Mouse (Mus musculus) CD4-positive, CD25-positive, alpha-beta regulatory T cell, adult 2 months (primary cell): Measurements from ENCODE around the gene Cilp2.
A peak's percentile ranks its signal among the peaks of the same experiment; 100 is the strongest.

Experiments used
- DNase-seq: peaks from one replicate; pipeline ENCODE4 v3.0.0-alpha.2; 2012; ENCODE audit warnings: low read depth, low spot score

The Cilp2 gene

GRCm38 (mm10) chr8:69887289-69888243 is at the start of gene Cilp2:
Cilp2 (minus strand) TSS chr8:69887687.
- DNase-seq = peak; percentile 65

- DNase-seq = no peak
Observed at GRCm38 (mm10) chr8:69936050-69936794, 48.7 kb upstream of the Cilp2 start.

- DNase-seq = no peak
Observed at GRCm38 (mm10) chr8:69935431-69935830, 47.9 kb upstream of the Cilp2 start.

DNA sequence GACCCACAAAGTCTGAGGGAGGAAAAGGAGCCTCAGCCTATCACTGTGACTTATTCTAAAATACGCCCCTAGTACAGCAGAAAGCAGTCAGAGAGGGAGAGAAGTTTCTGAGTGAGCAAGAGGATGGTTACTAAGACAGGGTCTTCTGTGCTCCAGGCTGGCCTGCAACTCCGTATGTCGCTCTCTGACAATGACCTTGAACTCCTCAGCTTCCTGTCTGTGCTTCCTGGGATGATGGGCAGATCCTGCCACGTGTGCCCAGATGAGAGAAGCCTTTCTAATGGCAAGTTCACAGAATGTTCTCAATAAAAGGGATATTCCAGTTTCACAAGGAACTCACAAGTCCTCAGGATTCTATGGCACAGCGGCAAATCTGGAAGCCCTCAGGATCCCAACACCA is 47.1 kb upstream of the Cilp2 start:
- no peak for DNase-seq

- peak; percentile 46 for DNase-seq
Observed at GRCm38 (mm10) chr8:69933811-69934210, 46.3 kb upstream of the Cilp2 start.

DNA sequence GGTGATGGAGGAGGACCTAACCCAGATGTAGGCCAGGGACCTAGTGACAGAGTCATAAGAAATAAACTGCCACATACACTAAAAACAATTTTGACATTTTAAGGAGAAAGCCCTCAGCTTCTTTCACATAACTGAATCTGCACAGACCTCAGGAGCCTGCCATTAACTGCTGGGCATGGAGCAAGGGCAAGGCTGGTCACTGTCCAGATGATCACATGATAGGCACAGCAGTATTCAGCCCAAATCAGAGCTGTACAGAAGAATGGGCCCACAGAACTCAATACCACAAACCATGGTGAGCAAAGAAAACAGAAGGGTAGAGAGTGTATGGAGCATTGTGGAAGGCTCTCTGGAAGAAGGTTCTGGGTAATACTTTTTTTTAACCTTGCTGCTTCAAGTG is 39.4 kb upstream of the Cilp2 start:
- no peak for DNase-seq

- no peak for DNase-seq
Observed at GRCm38 (mm10) chr8:69923986-69924385, 36.5 kb upstream of the Cilp2 start.

GRCm38 (mm10) chr8:69921141-69921540 is 33.7 kb upstream of the Cilp2 start:
- DNase-seq = peak; percentile 22

GRCm38 (mm10) chr8:69919876-69920662 is 32.6 kb upstream of the Cilp2 start:
- DNase-seq = peak; percentile 95

- peak; percentile 94 for DNase-seq
Observed at GRCm38 (mm10) chr8:69919010-69919409, 31.5 kb upstream of the Cilp2 start.

GRCm38 (mm10) chr8:69918506-69918905 is 31.0 kb upstream of the Cilp2 start:
- peak; percentile 41 for DNase-seq

GRCm38 (mm10) chr8:69915748-69916147 is 28.3 kb upstream of the Cilp2 start:
- no peak for DNase-seq

DNA sequence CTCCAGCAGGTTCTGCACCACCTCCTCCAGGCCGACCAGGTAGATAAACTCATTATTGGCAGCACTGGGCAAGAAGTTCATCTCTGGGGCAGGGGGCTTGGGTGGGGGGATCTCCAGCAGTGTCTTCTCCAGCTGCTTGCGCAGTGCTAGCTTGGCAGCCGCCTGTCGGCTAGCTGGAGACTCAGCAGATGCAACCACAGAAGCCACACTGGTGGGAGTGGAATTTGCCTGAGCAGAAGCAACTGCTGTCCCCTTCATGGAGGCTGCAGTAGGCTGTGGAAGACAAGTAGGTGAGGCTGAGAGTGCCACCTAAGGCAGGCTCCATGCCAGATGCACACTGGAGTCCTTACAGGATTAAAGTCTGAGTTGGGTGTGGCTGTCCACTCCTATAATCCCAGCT is 27.0 kb upstream of the Cilp2 start:
- no peak for DNase-seq

GRCm38 (mm10) chr8:69912478-69913074 is 25.1 kb upstream of the Cilp2 start:
- DNase-seq = no peak

DNA sequence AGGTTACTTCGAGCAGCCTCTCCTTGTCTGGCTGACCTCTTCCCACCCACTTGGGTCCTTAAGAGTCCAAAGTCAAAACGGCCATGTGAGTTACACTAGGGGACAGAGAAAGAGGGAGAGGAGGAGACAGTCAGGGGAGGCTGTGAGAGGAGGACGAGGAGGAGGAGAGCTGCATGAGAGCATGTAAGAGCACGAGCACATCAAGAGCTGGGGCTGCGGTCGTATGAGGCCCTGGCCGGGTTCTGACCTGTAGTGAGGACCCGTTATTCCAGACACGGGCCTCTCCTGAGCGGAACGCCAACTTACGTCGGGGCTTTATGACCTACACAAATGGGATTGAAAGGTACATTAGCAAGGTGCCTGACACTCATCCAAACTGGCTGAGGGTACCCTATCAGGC is 24.4 kb upstream of the Cilp2 start:
- DNase-seq = no peak

GRCm38 (mm10) chr8:69907106-69907505 is 19.6 kb upstream of the Cilp2 start:
- DNase-seq = no peak

- no peak for DNase-seq
Observed at GRCm38 (mm10) chr8:69906260-69906659, 18.8 kb upstream of the Cilp2 start.

DNA sequence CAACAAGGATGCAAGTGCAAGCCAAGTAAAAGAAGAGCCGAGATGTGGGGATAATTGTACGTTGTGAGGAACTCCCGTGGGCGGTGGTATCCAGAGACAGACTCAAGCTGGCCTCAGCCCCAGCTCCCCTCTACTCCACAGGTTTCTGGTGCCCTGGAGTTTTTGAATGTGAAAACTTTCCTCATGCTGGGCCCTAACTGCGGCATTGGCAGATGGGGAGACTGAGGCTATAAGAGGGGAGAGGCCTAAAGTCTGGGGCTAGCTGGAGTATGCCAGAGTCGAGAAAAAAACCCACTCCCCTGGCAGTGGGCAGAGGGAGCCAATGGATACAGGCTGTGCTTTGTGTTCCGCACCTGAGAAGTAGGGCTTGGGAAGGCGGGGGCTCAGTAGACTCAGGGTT is 16.6 kb upstream of the Cilp2 start:
- no peak for DNase-seq

DNA sequence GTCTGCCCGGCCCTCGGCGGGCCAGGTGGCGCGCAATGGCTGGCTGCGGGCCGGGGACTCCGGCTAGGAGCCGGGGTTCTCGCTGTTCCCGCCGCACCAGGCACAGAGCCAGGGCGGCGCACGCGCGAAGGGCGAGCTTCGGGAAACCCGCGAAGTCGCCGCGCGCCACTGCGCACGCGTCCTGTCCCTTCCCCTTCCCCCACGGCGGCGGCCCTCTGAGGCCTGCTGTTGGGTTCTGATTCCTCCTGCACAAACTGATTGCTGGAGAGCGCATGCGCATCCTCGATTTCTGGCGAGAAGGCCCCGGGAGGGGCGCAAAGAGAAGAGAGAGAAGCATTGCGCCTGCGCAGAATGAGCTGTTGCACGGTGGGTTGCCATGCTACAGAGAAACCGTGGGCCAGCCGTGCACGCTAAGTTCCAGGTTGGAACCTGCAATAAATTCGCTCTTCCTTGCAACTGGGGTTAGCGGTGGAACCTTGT is 15.6 kb upstream of the Cilp2 start:
- DNase-seq = peak; percentile 99

DNA sequence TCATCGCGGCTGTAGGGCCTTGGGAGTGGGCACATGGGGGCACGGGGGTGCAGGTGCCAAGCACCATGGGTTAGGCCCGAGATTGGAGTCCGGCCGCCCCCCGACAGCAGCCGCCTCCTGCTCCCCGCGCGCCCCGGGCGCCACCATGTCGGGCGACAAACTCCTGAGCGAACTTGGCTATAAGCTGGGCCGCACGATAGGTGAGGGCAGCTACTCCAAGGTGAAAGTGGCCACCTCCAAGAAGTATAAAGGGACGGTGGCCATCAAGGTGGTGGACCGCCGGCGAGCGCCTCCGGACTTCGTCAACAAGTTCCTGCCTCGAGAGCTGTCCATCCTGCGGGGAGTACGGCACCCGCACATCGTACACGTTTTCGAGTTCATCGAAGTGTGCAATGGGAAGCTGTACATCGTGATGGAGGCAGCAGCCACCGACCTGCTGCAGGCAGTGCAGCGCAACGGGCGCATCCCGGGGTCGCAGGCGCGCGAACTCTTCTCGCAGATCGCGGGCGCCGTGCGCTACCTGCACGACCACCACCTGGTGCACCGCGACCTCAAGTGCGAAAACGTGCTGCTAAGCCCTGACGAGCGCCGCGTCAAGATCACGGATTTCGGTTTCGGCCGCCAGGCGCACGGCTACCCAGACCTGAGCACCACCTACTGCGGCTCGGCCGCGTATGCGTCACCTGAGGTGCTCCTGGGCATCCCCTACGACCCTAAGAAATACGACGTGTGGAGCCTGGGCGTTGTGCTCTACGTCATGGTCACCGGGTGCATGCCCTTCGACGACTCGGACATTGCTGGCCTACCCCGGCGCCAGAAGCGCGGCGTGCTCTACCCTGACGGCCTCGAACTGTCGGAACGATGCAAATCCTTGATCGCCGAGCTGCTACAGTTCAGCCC is 14.9 kb upstream of the Cilp2 start, which contains the start of the genes Tssk6, Ndufa13 and Yjefn3:
TSS of gene Tssk6 (plus strand) at position 22 of the 900 bp plus-strand sequence.
TSS of gene Ndufa13 (minus strand) at position 396 of the 900 bp plus-strand sequence.
TSS of gene Yjefn3 (minus strand) at position 550 of the 900 bp plus-strand sequence.
- peak; percentile 80 for DNase-seq
